Mouse (Mus musculus): ENCODE measurements around the gene Mmp14. TPM values are rescaled to one million over a fixed set of nuclear protein-coding genes. Genes with fewer than 3 reads are reported as not detected.

Mmp14 gene
- polyA plus RNA-seq, 1 experiment from 2014 or later: 56.0 TPM

- H3K27ac ChIP-seq (replicated peaks): no peak overlapping the region
These were observed 14.1 kb downstream of the Mmp14 start for GRCm38 (mm10) chr14:54445476-54445875.

GRCm38 (mm10) chr14:54453566-54453965 is 22.2 kb downstream of the Mmp14 start:
- Histone ChIP-seq H3K36me3 (no peaks in the 10 kb centered on the region), H3K4me3 (no peak overlapping the region), H3K27ac (replicated peaks) (no peak overlapping the region), H3K4me1 (no peaks in the 10 kb centered on the region), H3K27me3 (ENCODE audit: low read depth, poor library complexity, severe bottlenecking) (no peaks in the 10 kb centered on the region), H3K9me3 (replicated peaks) (no peaks in the 10 kb centered on the region)
- WGBS: 88% methylated on average over 9 of the region's 9 CpGs
- no peak for DNase-seq (ENCODE audit: low spot score)

More at GRCm38 (mm10) chr14:54445476-54445875, 14.1 kb downstream of the Mmp14 start:
- Histone ChIP-seq H3K4me3 (no peak overlapping the region), H3K4me1 (peaks cover 22% of the 10 kb centered on the region), H3K27me3 (ENCODE audit: low read depth, poor library complexity, severe bottlenecking) (peaks cover 8% of the 10 kb centered on the region; the same call in 1 of the 2 replicates), H3K36me3 (peaks cover 13% of the 10 kb centered on the region), H3K9me3 (replicated peaks) (no peaks in the 10 kb centered on the region)
- 53% methylated on average over 3 of the region's 3 CpGs for WGBS
- no peak for DNase-seq (ENCODE audit: low spot score)

GRCm38 (mm10) chr14:54454669-54455528 is 23.5 kb downstream of the Mmp14 start:
- 87% methylated on average over 11 of the region's 11 CpGs for WGBS
- no peaks in the 10 kb centered on the region for H3K27me3 ChIP-seq (ENCODE audit: low read depth, poor library complexity, severe bottlenecking)
- H3K9me3 ChIP-seq (replicated peaks): no peaks in the 10 kb centered on the region
- no peaks in the 10 kb centered on the region for H3K4me1 ChIP-seq
- H3K36me3 ChIP-seq: no peaks in the 10 kb centered on the region
- no peak for DNase-seq (ENCODE audit: low spot score)
- H3K27ac ChIP-seq (replicated peaks): no peak overlapping the region
- no peak overlapping the region for H3K4me3 ChIP-seq

- H3K27me3 ChIP-seq (ENCODE audit: low read depth, poor library complexity, severe bottlenecking): no peaks in the 10 kb centered on the region
- no peaks in the 10 kb centered on the region for H3K36me3 ChIP-seq
- H3K4me1 ChIP-seq: no peaks in the 10 kb centered on the region
- WGBS: 88% methylated on average over 14 of the region's 14 CpGs
- no peak overlapping the region for H3K27ac ChIP-seq (replicated peaks)
- H3K9me3 ChIP-seq (replicated peaks): no peaks in the 10 kb centered on the region
- no peak overlapping the region for H3K4me3 ChIP-seq
- DNase-seq (ENCODE audit: low spot score): no peak
These were observed 26.6 kb downstream of the Mmp14 start for GRCm38 (mm10) chr14:54457907-54458569.

- peaks cover 19% of the 10 kb centered on the region for H3K4me1 ChIP-seq
- H3K4me3 ChIP-seq: no peak overlapping the region
- 87% methylated on average over 4 of the region's 4 CpGs for WGBS
- no peak for DNase-seq (ENCODE audit: low spot score)
- H3K27ac ChIP-seq (replicated peaks): no peak overlapping the region
- no peaks in the 10 kb centered on the region for H3K9me3 ChIP-seq (replicated peaks)
- peaks cover 4% of the 10 kb centered on the region; the same call in 1 of the 2 replicates for H3K36me3 ChIP-seq
- no peaks in the 10 kb centered on the region for H3K27me3 ChIP-seq (ENCODE audit: low read depth, poor library complexity, severe bottlenecking)
These were observed 30.7 kb downstream of the Mmp14 start for GRCm38 (mm10) chr14:54462146-54462545.

- Histone ChIP-seq H3K27me3 (ENCODE audit: low read depth, poor library complexity, severe bottlenecking) (no peaks in the 10 kb centered on the region), H3K36me3 (peaks cover 16% of the 10 kb centered on the region), H3K27ac (replicated peaks) (peak overlapping the region; percentile 86), H3K4me1 (peaks cover 23% of the 10 kb centered on the region), H3K4me3 (peak overlapping the region; percentile 89), H3K9me3 (replicated peaks) (no peaks in the 10 kb centered on the region)
- DNase-seq (ENCODE audit: low spot score): no peak
- WGBS: 17% methylated on average over 12 of the region's 12 CpGs
These were observed 31.9 kb downstream of the Mmp14 start for GRCm38 (mm10) chr14:54463108-54463958.

GRCm38 (mm10) chr14:54463959-54464292 is 32.5 kb downstream of the Mmp14 start, which contains the start of gene Lrp10:
TSS of gene Lrp10 (plus strand) at chr14:54464137.
- peak; percentile 91 for DNase-seq (ENCODE audit: low spot score)
- peak within 1 kb of the TSS; percentile 86 for H3K27ac ChIP-seq (replicated peaks)
- H3K4me1 ChIP-seq: peaks cover 23% of the 10 kb centered on the region
- no peaks in the 10 kb centered on the region for H3K9me3 ChIP-seq (replicated peaks)
- WGBS: under 1% methylated on average over 35 of the region's 35 CpGs
- H3K36me3 ChIP-seq: peaks cover 22% of the 10 kb centered on the region
- no peaks in the 10 kb centered on the region for H3K27me3 ChIP-seq (ENCODE audit: low read depth, poor library complexity, severe bottlenecking)
- peak within 1 kb of the TSS; percentile 89 for H3K4me3 ChIP-seq

GRCm38 (mm10) chr14:54464293-54465005 is 33.0 kb downstream of the Mmp14 start:
- WGBS: under 1% methylated on average over 57 of the region's 57 CpGs
- peak; percentile 73 for DNase-seq (ENCODE audit: low spot score)
- Histone ChIP-seq H3K4me1 (peaks cover 23% of the 10 kb centered on the region), H3K27ac (replicated peaks) (peak overlapping the region; percentile 86), H3K27me3 (ENCODE audit: low read depth, poor library complexity, severe bottlenecking) (no peaks in the 10 kb centered on the region), H3K9me3 (replicated peaks) (no peaks in the 10 kb centered on the region), H3K4me3 (peak overlapping the region; percentile 89), H3K36me3 (peaks cover 27% of the 10 kb centered on the region)

GRCm38 (mm10) chr14:54471467-54471866 is 40.1 kb downstream of the Mmp14 start:
- peaks cover 21% of the 10 kb centered on the region for H3K4me1 ChIP-seq
- H3K36me3 ChIP-seq: peaks cover 38% of the 10 kb centered on the region
- H3K4me3 ChIP-seq: no peak overlapping the region
- 91% methylated on average over 2 of the region's 2 CpGs for WGBS
- H3K27ac ChIP-seq (replicated peaks): no peak overlapping the region
- peaks cover 10% of the 10 kb centered on the region; the same call in 1 of the 2 replicates for H3K27me3 ChIP-seq (ENCODE audit: low read depth, poor library complexity, severe bottlenecking)
- DNase-seq (ENCODE audit: low spot score): no peak
- H3K9me3 ChIP-seq (replicated peaks): no peaks in the 10 kb centered on the region

GRCm38 (mm10) chr14:54472671-54473070 is 41.3 kb downstream of the Mmp14 start:
- peaks cover 22% of the 10 kb centered on the region for H3K27me3 ChIP-seq (ENCODE audit: low read depth, poor library complexity, severe bottlenecking)
- H3K4me3 ChIP-seq: no peak overlapping the region
- DNase-seq (ENCODE audit: low spot score): no peak
- H3K36me3 ChIP-seq: peaks cover 31% of the 10 kb centered on the region
- H3K4me1 ChIP-seq: peaks cover 29% of the 10 kb centered on the region
- 85% methylated on average over 5 of the region's 5 CpGs for WGBS
- H3K27ac ChIP-seq (replicated peaks): no peak overlapping the region
- no peaks in the 10 kb centered on the region for H3K9me3 ChIP-seq (replicated peaks)

- peaks cover 43% of the 10 kb centered on the region for H3K27me3 ChIP-seq (ENCODE audit: low read depth, poor library complexity, severe bottlenecking)
- no peak overlapping the region for H3K27ac ChIP-seq (replicated peaks)
- H3K9me3 ChIP-seq (replicated peaks): no peaks in the 10 kb centered on the region
- no peak overlapping the region for H3K4me3 ChIP-seq
- H3K4me1 ChIP-seq: peaks cover 48% of the 10 kb centered on the region
- 89% methylated on average over 5 of the region's 5 CpGs for WGBS
- peaks cover 10% of the 10 kb centered on the region for H3K36me3 ChIP-seq
- no peak for DNase-seq (ENCODE audit: low spot score)
These were observed 43.3 kb downstream of the Mmp14 start for GRCm38 (mm10) chr14:54474744-54475143.
